Mouse (Mus musculus) C2C12 (cell line): ENCODE measurements around the gene Olfr979. TPM values are rescaled to one million over a fixed set of nuclear protein-coding genes. Genes with fewer than 3 reads are reported as not detected.
"Not testable (repeated sequence)": the region's sequence is repeated elsewhere in the genome, so short reads cannot be mapped to it uniquely, and the experiment has no call there.

ENCODE experiments used
- H3K27me3 ChIP-seq: one replicate; pipeline ENCODE4 v1.6.1; 2011; ENCODE audit not compliant: control insufficient read depth, insufficient read depth, insufficient read length
- H3K36me3 ChIP-seq: one replicate; pipeline ENCODE4 v1.6.1; 2011; ENCODE audit not compliant: control insufficient read depth, insufficient read depth
- H3K4me3 ChIP-seq: one replicate; pipeline ENCODE4 v1.5.1; 2011; ENCODE audit warnings: mild to moderate bottlenecking, control low read depth; ENCODE audit not compliant: poor library complexity, insufficient read depth, severe bottlenecking
- H3K79me2 ChIP-seq: one replicate; pipeline ENCODE4 v1.6.1; 2011; ENCODE audit not compliant: control insufficient read depth, insufficient read depth
- H3K79me3 ChIP-seq: one replicate; pipeline ENCODE4 v1.6.1; 2011; ENCODE audit warnings: low read depth, control low read depth
- H3ac ChIP-seq: one replicate; pipeline ENCODE3; 2011; ENCODE audit warnings: low read depth; ENCODE audit not compliant: control insufficient read depth, insufficient read length
- CEBPB ChIP-seq: IDR thresholded peaks from one replicate; pipeline ENCODE4 v1.6.1; 2011; ENCODE audit warnings: low read depth, mild to moderate bottlenecking, control low read depth, moderate library complexity
- CTCF ChIP-seq: IDR thresholded peaks from one replicate; pipeline ENCODE4 v1.5.1; 2011; ENCODE audit not compliant: control insufficient read depth, insufficient read depth, insufficient read length
- FOSL1 ChIP-seq: IDR thresholded peaks from one replicate; pipeline ENCODE4 v1.8.0; 2011; ENCODE audit warnings: mild to moderate bottlenecking, low read length; ENCODE audit not compliant: poor library complexity, insufficient read depth, severe bottlenecking
- MAX ChIP-seq: IDR thresholded peaks from one replicate; pipeline ENCODE4 v1.6.1; 2011; ENCODE audit warnings: mild to moderate bottlenecking, control low read depth
- MYOD1 ChIP-seq: IDR thresholded peaks from one replicate; pipeline ENCODE4 v1.6.1; 2011; ENCODE audit warnings: low read depth; ENCODE audit not compliant: control insufficient read depth, insufficient read length
- MYOG ChIP-seq: IDR thresholded peaks from one replicate; pipeline ENCODE4 v1.6.1; 2011; ENCODE audit not compliant: control insufficient read depth, insufficient read length; ENCODE audit errors: extremely low read depth
- USF1 ChIP-seq: IDR thresholded peaks from one replicate; pipeline ENCODE4 v1.6.1; 2011; ENCODE audit warnings: low read depth, mild to moderate bottlenecking, control low read depth, moderate library complexity
- long read RNA-seq, 2 experiments: library from polyadenylated mRNA; unstranded; transcript quantifications; one replicate each; pipeline ENCODE4 v2.0.0; 2019 to 2020
- polyA plus RNA-seq: library from polyadenylated mRNA; unstranded; fragments of >200 nt; fragmentation: generic; extraction: Trizol; gene quantifications from one replicate; pipeline ENCODE4 v1.2.1, GENCODE M21; 2012; ENCODE audit warnings: missing spikeins

The Olfr979 gene
- polyA plus RNA-seq: not detected
- long read RNA-seq, experiment 1: 0 reads
- long read RNA-seq, experiment 2: 0 reads

GRCm38 (mm10) chr9:40003365-40003764, at the start of gene Olfr979:
Gene Olfr979, minus strand, starts transcription at chr9:40003465.
- Histone ChIP-seq H3K79me3 (no peaks in the 10 kb centered on the region), H3ac (no peak within 1 kb of the TSS), H3K4me3 (no peak within 1 kb of the TSS), H3K36me3 (no peaks in the 10 kb centered on the region), H3K79me2 (no peaks in the 10 kb centered on the region), H3K27me3 (no peaks in the 10 kb centered on the region)
- TF ChIP-seq FOSL1: no peak
- no peak for TF ChIP-seq MYOD1

GRCm38 (mm10) chr9:40050138-40050537, 46.9 kb upstream of the Olfr979 start:
- H3ac ChIP-seq: no peak overlapping the region
- no peak overlapping the region for H3K4me3 ChIP-seq
- TF ChIP-seq CTCF (no peak), MYOG (no peak), FOSL1 (no peak), MAX (no peak), MYOD1 (no peak)
- no peaks in the 10 kb centered on the region for H3K79me3 ChIP-seq
- H3K36me3 ChIP-seq: no peaks in the 10 kb centered on the region
- no peaks in the 10 kb centered on the region for H3K79me2 ChIP-seq
- H3K27me3 ChIP-seq: no peaks in the 10 kb centered on the region

- Histone ChIP-seq H3K79me3 (no peaks in the 10 kb centered on the region), H3ac (no peak within 1 kb of the TSS), H3K4me3 (no peak within 1 kb of the TSS), H3K27me3 (no peaks in the 10 kb centered on the region), H3K36me3 (no peaks in the 10 kb centered on the region), H3K79me2 (no peaks in the 10 kb centered on the region)
- TF ChIP-seq CTCF: no peak
Observed at GRCm38 (mm10) chr9:40021164-40021563, 17.9 kb upstream of the Olfr979 start, which contains the start of gene Olfr981. Gene Olfr981, plus strand, starts transcription at chr9:40021464.

GRCm38 (mm10) chr9:40009482-40009881, 6.2 kb upstream of the Olfr979 start, which contains the start of gene Olfr980:
Gene Olfr980, minus strand, starts transcription at chr9:40009582.
- no peaks in the 10 kb centered on the region for H3K36me3 ChIP-seq
- H3K79me2 ChIP-seq: no peaks in the 10 kb centered on the region
- no peak within 1 kb of the TSS for H3K4me3 ChIP-seq
- no peak within 1 kb of the TSS for H3ac ChIP-seq
- TF ChIP-seq USF1: no peak
- TF ChIP-seq MYOD1: no peak
- no peak for TF ChIP-seq CEBPB
- no peak for TF ChIP-seq FOSL1
- TF ChIP-seq MAX: no peak
- no peak for TF ChIP-seq CTCF
- TF ChIP-seq MYOG: no peak
- H3K79me3 ChIP-seq: no peaks in the 10 kb centered on the region
- H3K27me3 ChIP-seq: no peaks in the 10 kb centered on the region

GRCm38 (mm10) chr9:39991813-39992212, 11.5 kb downstream of the Olfr979 start, which contains the start of gene Olfr978:
Gene Olfr978, plus strand, starts transcription at chr9:39992113.
- H3K79me2 ChIP-seq: no peaks in the 10 kb centered on the region
- H3K36me3 ChIP-seq: no peaks in the 10 kb centered on the region
- TF ChIP-seq MAX: no peak
- no peak for TF ChIP-seq FOSL1
- no peak for TF ChIP-seq CTCF
- TF ChIP-seq MYOD1: no peak
- TF ChIP-seq USF1: no peak
- TF ChIP-seq MYOG: no peak
- TF ChIP-seq CEBPB: no peak
- no peak within 1 kb of the TSS for H3ac ChIP-seq
- no peak within 1 kb of the TSS for H3K4me3 ChIP-seq
- no peaks in the 10 kb centered on the region for H3K27me3 ChIP-seq
- H3K79me3 ChIP-seq: no peaks in the 10 kb centered on the region

GRCm38 (mm10) chr9:39976581-39977145, 26.6 kb downstream of the Olfr979 start:
- H3K36me3 ChIP-seq, H3K27me3 ChIP-seq, H3K79me2 ChIP-seq, H3K79me3 ChIP-seq, H3K4me3 ChIP-seq, H3ac ChIP-seq: not testable (repeated sequence)

GRCm38 (mm10) chr9:39961033-39961432, 42.2 kb downstream of the Olfr979 start, which contains the start of gene Olfr976:
Gene Olfr976, minus strand, starts transcription at chr9:39961133.
- H3K27me3 ChIP-seq, H3K79me2 ChIP-seq, H3K36me3 ChIP-seq, H3ac ChIP-seq, H3K79me3 ChIP-seq, H3K4me3 ChIP-seq: not testable (repeated sequence)
